Mouse (Mus musculus) right cerebral cortex, postnatal 25 days (tissue): Measurements from ENCODE around the gene Tut7.
"Not testable (repeated sequence)": the region's sequence is repeated elsewhere in the genome, so short reads cannot be mapped to it uniquely, and the experiment has no call there.

Source experiments
- DNase-seq: peaks from one replicate; pipeline ENCODE4 v3.0.0; 2022

The Tut7 gene

DNA sequence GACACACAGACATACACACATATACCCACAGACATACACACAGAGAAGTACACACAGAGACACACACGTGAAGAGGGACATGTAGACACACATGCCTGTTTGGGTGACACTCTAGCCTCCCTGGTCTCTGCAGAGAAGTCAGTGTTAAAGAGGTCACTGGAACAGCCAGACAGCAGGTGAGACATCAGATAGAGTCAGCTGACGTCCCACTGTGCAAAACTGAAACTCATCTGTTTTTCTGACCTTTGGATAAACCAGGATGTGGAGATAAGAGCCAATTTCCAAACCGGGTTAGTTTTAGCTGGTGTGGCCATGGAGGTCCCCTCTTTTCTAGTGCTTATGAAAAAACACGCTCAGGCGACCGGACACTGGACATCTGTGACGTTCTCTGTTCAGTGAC is 9.5 kb upstream of the Tut7 start:
- DNase-seq, result no peak

- no peak for DNase-seq
These were observed 3.0 kb upstream of the Tut7 start for GRCm38 (mm10) chr13:59825966-59826365.

DNA sequence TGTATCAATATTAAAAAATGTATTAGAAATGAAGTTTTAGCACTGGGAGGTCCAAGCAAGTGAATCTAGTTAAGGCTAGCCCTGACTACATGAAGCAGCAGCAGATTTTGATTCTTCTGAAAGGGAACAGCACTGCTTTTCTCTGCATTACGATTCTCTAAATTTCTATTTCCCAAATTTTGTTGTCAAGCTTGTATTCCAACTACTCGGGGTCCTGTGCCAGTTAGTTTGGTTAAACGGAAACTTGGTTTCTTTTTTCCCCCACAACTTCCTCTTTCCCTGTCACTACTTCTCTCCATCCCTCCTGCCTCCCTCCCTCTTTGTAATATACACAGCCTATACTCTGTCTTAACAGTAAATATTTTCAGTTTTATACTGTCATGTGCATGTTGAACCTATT is 2.1 kb downstream of the Tut7 start:
- no peak for DNase-seq

- DNase-seq, result no peak
These were observed 2.8 kb downstream of the Tut7 start for GRCm38 (mm10) chr13:59820114-59820513.

DNA sequence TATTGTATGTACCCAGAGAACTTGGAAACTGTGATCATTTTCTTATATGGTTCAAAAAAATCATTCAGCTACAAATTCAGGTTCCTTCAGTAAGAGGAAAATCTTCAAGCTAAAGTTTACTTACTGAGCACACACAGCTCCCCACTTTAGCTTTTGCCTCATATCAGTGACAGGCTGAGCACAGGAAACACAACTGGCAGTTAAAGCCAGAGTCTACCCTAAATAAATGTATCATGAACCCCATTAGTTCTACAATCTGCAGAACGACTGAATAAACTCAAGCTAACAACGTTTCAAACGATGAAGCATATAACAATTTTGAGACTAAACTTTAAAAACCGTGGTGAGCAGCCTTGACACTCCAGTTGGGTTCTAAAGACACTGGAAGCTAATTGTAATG is 5.6 kb downstream of the Tut7 start:
- no peak for DNase-seq

- DNase-seq, result no peak
These were observed 8.8 kb downstream of the Tut7 start for GRCm38 (mm10) chr13:59814109-59814591.

DNA sequence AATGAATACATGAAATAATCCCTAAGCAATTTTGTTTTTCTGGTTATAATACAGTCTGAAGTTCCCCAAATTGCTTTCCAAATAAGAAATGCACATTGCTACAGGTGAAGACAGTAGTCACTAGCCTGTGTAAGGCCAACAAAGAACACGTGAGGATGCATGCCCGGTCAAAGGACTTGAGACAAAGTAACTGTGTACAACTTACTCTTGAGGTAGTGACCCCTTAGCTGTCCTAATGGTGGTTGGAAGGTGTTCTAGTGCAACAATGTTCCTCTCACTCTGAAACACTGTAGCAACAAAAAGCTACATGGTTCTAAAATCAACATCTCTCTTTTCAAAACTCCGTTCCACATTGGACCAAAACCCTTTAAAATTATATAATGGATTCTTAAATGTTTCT is 11.4 kb downstream of the Tut7 start:
- no peak for DNase-seq

- DNase-seq, result peak; percentile 45
These were observed 21.9 kb downstream of the Tut7 start for GRCm38 (mm10) chr13:59801000-59801399.

- DNase-seq, result no peak
These were observed 22.9 kb downstream of the Tut7 start for GRCm38 (mm10) chr13:59800077-59800476.

- no peak for DNase-seq
These were observed 24.6 kb downstream of the Tut7 start for GRCm38 (mm10) chr13:59798306-59798705.

GRCm38 (mm10) chr13:59796466-59796848 is 26.5 kb downstream of the Tut7 start:
- DNase-seq, result no peak

GRCm38 (mm10) chr13:59795807-59796465 is 27.0 kb downstream of the Tut7 start:
- DNase-seq, result no peak

GRCm38 (mm10) chr13:59794786-59795185 is 28.2 kb downstream of the Tut7 start:
- DNase-seq, result no peak

DNA sequence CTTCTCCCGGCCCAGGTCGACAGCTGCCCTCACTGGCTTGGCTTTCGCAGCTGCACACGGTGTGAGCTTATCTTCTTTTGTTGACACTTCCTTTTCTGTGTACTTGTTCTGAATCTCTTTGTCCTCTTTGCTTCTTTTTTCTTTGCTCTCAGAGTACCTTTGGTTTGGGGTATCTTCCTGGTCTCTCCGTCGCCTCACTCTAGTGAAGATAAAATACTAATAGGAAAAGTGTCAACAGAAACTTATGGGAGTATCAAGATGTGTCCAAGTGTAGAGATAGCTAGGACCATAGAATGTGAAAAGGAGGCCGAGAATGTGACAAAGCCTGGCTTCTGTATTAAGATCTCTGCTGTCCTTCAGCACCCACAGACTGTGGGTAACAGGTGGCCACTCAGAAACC is 40.8 kb downstream of the Tut7 start, which contains the start of gene Gm49354:
TSS of gene Gm49354 (minus strand) at position 101 of the 400 bp plus-strand sequence.
- no peak for DNase-seq

DNA sequence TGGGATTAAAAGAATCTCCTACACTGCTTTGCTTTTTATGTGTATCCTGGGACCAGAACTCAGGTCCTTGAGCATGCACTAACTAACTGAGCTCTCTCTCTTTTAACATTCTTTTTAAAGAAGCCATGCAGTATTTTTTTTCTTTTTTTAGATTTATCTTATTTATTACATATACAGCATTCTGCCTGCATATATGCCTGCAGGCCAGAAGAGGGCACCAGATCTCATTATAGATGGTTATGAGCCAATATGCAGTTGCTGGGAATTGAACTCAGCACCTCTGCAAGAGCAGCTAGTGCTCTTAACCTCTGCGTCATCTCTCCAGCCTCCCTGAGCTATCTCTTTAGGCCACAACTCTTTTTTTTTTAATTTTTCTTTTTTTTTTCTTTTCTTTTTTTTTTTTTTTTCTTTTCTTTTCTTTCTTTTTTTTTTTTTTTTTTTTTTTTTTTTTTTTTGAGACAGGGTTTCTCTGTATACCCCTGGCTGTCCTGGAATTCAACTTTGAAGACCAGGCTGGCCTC is 43.1 kb downstream of the Tut7 start:
- not testable (repeated sequence) for DNase-seq

DNA sequence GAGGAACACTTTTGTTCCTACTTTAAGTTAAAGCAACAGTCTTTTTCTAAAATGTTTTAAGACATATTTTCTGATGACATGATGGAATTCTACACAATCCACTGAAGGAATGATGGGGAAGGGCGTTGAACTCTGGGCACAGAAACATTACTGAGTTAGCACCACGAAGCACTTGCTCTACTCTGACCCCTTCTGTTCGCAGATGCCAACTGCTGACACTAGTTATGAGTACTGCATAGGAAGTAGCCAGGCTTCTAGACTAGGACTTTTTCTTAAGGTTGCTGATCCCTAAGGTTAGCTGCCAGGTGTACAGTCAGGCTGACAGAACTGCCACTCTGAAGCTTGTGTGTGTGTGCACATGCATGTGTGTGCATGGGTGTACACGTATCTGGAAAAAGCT is 43.7 kb downstream of the Tut7 start:
- DNase-seq, result no peak

- DNase-seq, result no peak
These were observed 47.8 kb downstream of the Tut7 start for GRCm38 (mm10) chr13:59775168-59775567.

DNA sequence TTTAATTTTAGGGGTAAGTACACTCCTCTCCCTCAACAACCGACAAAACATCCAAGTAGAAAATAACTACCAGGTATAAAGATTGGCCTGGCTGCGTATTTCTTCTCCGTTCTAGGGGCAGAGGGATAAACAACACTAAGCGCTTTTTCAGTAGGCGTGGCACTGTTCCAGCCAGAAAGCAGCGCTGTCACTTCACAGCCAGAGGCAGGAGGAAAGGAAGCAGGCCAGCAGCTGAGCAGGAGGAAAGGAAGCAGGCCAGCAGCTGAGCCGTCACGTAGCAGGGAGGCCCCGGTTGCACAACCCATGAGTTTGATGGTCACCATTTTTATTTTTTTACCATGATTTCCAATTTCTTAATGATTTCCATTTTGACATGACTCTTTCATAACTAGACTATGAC is 51.7 kb downstream of the Tut7 start:
- DNase-seq, result peak; percentile 37

- peak; percentile 13 for DNase-seq
These were observed 52.1 kb downstream of the Tut7 start for GRCm38 (mm10) chr13:59770847-59771246.

- peak; percentile 82 for DNase-seq
These were observed 52.8 kb downstream of the Tut7 start for GRCm38 (mm10) chr13:59770164-59770562.

GRCm38 (mm10) chr13:59769296-59770163 is 53.4 kb downstream of the Tut7 start, which contains the start of gene Isca1:
TSS of gene Isca1 (minus strand) at chr13:59769810.
- DNase-seq, result peak; percentile 99

GRCm38 (mm10) chr13:59768531-59768930 is 54.4 kb downstream of the Tut7 start:
- DNase-seq, result no peak

- no peak for DNase-seq
These were observed 56.0 kb downstream of the Tut7 start for GRCm38 (mm10) chr13:59766786-59767515.
